Mouse (Mus musculus): ENCODE results near the gene Slc26a10. TPM values are rescaled to one million over a fixed set of nuclear protein-coding genes. Genes with fewer than 3 reads are reported as not detected.
"Not testable (repeated sequence)": the region's sequence is repeated elsewhere in the genome, so short reads cannot be mapped to it uniquely, and the experiment has no call there.

The Slc26a10 gene
- total RNA-seq, 2 experiments from 2014 or later, result 1.1 to 1.4 TPM

GRCm38 (mm10) chr10:127200279-127200678, 19.8 kb upstream of the Slc26a10 start:
- intact Hi-C loops (cut with DNase I), result no loop called here

DNA sequence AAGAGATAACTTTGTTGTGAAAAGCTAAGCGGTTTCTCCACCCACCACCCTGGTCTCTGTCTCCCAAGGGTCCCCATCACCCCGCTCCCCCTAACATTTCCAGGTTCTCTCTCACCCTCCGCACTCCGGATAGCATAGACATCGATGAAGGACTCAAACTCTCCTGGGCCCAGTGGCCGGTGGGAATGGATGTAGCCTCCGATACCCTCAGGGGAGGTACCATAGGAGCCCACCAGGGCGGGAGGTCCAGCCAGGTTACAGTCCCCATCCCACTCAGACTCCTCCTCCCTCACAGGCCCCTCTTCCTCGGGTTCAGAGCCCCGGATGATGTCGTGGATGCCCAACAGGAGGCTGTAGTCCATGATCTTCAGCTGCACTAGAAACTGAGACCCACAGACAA, 19.0 kb upstream of the Slc26a10 start:
- DNase-seq (ENCODE audit: low spot score in 2 of 2), result no peak
- intact Hi-C loops (cut with DNase I), result no loop called here

More at GRCm38 (mm10) chr10:127200279-127200678, 19.8 kb upstream of the Slc26a10 start:
- no peak for DNase-seq (ENCODE audit: low spot score in 2 of 2)

- intact Hi-C loops (cut with DNase I), result no loop called here
- no peak for DNase-seq (ENCODE audit: low spot score in 2 of 2)
Observed at GRCm38 (mm10) chr10:127199068-127199467, 18.6 kb upstream of the Slc26a10 start.

DNA sequence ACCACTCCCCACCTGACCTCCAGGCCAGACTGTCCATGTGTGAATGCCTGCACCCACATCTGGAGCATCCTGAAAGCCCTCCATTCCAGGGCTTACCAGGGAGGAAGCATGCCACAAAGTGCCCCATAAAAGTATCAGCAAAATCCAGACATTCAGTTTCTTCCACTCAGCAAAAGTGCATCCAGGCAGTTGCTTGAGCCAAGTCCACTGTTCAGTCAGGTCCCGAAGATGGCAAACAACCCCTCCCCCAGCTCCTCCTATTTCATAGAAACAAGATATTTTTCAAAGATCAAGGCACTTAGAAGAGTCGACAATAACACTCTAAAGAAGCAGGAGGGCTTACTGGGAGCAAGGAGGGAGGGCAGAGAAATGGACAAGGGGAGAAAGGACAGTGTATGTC, 18.0 kb upstream of the Slc26a10 start:
- intact Hi-C loops (cut with DNase I), result no loop called here
- DNase-seq (ENCODE audit: low spot score in 2 of 2), result no peak

GRCm38 (mm10) chr10:127197505-127198110, 17.2 kb upstream of the Slc26a10 start:
- no peak for DNase-seq (ENCODE audit: low spot score in 2 of 2)
- intact Hi-C loops (cut with DNase I), result no loop called here

GRCm38 (mm10) chr10:127197104-127197503, 16.7 kb upstream of the Slc26a10 start:
- intact Hi-C loops (cut with DNase I), result no loop called here
- no peak for DNase-seq (ENCODE audit: low spot score in 2 of 2)

GRCm38 (mm10) chr10:127196392-127196791, 15.9 kb upstream of the Slc26a10 start:
- intact Hi-C loops (cut with DNase I), result no loop called here

DNA sequence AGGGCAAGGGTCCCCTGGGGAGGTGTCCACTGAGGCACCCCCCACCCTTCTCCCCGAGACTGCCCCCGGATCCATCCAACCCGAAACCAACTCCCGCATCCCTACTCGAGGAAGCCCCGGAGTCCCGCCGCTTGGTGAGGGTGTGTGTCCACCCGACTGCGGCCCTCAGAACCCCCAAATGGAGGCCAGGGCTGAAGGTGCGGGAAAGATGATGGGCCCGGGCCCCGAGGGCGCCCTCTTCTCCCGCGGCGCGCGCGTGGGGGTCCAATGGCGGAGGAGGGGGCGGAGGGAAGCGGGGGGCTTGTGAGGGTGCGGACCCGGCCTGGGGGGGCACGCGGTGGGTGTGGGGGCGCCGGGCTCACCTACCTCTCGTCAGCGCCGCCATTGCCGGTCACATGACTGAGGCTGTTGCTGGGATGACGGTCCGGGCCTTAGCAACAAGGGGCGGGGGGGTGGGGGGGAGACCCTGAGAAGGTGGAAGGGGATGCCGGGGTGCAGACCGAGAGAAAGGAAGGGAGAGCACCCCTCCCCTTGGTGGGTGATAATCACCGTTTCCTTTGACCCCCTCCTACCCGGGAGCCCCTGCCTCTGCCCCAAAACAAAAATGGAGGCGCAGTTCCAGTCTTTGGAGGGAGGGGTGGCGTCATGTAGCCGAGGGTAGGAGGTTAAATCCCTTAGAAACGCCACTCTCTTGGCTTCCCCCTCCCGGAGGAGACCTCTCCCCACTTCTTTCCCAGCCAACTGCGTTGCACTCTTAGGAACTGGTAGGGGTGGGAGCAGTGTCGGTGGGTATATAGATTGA, 15.1 kb upstream of the Slc26a10 start, which contains the start of gene Dtx3:
Gene Dtx3, minus strand, starts transcription at position 401 of the 802 bp plus-strand sequence.
- intact Hi-C loops (cut with DNase I), result no loop called here
- peak in 1 of 2 experiments; percentile 66 for DNase-seq (ENCODE audit: low spot score in 2 of 2)

More at GRCm38 (mm10) chr10:127196392-127196791, 15.9 kb upstream of the Slc26a10 start:
- peak; percentile 70 to 78 for DNase-seq (ENCODE audit: low spot score in 2 of 2)

DNA sequence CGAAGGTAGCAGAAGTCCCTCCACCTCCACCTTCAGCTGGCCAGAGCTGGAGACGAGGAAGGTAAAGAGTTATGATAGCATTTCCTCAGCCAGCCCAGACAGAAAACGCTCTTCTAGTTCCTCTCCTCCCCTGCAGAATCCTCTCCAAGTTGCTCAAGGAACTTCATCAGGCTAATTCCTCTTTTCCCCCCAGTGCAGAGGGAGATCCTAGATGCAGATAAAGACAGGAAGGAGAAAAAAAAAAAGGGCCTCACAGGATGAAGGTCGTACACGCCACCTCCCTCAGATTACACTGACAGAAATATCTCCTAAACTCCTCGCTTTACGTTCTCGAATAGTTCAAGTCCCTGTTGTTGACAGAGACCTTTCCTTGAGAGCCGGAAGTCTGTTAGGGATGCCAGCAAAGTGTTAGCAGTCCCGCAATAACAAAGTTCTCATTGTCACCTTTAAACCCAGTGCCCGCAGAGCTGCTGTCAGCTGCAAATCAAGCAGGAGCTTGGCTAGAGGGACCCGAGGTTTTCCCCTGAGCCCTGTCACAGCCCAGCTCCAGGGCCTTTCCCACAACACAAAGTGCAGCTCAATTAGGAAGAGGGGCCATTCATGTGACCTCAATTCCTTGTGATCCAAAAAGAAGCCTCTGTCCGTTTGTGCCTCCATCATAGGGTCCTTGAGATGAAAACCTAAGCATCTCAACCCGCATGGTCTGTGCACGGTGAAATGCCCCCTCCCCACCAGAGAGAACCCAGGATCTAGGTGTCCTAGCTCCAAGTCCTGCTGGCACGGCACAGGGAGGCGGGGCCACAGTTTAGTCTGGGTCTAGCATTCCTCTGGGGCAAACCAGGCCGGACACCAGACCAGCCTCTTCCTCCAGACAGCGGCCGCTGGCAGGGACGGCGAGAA, 14.2 kb upstream of the Slc26a10 start:
- DNase-seq (ENCODE audit: low spot score in 2 of 2), result no peak
- intact Hi-C loops (cut with DNase I), result no loop called here

GRCm38 (mm10) chr10:127193011-127193410, 12.6 kb upstream of the Slc26a10 start:
- DNase-seq (ENCODE audit: low spot score in 2 of 2), result no peak
- intact Hi-C loops (cut with DNase I), result no loop called here

GRCm38 (mm10) chr10:127192057-127192328, 11.5 kb upstream of the Slc26a10 start:
- intact Hi-C loops (cut with DNase I); DNase-seq (ENCODE audit: low spot score in 2 of 2): not testable (repeated sequence)

DNA sequence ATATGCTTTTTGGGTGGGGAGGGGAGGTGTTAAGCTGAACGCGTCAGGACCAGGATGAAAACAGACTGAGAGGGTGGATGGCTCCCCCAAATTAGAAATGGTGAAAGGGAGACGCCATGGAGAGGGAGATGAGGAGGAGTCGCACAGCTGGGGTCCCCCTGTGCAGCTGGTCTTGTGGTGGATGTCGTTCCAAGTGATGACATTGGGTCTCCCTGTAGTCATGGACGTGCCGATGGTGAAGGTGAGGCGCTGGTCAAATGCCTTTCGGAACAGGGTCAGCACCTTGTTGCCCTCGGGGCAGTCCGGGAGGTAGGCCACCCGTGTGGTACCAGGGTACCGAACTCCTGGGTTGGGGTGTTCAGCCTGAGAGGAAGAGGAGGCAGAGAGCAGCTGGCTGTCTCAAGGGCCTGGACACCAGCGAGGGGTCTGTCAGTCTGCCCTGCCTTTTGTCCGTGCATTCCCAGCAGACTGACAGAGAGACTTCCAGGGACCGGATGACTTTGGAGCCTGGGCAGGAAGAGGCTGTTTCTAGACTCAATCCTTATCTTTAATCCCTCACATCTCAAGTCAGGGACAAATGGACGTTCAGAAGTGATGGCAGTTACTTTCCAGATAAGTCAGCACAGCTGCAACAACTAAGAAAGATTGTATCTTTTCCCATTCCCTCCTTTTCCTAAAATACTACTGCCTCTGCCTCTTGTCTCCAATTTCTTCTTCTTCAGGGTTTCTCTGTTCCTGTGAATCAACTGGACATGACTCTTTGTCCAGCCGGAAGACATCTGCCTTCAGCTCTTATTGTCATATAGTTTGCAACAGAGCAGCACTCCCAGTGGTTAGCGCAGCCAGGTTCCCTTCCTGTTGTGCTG, 11.0 kb upstream of the Slc26a10 start:
- no peak for DNase-seq (ENCODE audit: low spot score in 2 of 2)
- intact Hi-C loops (cut with DNase I), result no loop called here

GRCm38 (mm10) chr10:127190398-127191190, 10.1 kb upstream of the Slc26a10 start:
- intact Hi-C loops (cut with DNase I), result no loop called here
- no peak for DNase-seq (ENCODE audit: low spot score in 2 of 2)

DNA sequence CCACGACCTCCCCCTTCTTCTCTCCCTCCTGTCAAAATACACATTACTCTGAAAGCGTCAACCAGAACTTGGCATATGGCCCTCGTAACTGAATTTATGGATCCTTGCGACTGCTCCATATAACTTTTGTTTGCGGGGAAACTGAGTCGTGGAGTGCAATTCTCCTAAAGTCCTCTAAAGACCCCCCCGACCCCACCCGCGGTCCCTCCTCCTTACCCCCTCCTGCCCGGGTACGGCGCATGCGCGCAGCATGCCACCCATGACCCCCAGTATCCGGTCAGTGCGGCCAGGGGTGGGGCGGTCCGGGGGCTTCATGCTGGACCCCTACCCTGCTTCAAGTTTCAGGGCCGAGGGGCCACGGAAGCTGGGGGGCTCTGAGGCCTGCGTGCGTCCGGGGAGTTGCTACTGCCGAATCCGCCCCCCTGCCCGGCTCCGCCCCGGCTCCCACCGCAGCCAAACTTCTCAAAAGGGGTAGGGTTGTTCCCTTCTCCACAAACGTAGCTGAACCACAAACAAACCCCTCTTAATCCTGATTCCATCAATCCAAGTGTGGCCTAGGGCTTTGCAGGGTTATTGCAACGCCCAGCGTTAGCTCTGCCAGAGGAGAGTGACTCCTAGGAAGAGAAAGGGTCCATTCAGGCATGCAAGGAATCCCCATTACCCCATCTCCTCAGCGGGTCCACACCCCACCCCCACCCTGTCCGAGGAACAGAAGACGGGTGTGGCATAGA, 9.4 kb upstream of the Slc26a10 start, which contains the start of gene Arhgef25:
Gene Arhgef25, minus strand, starts transcription at position 433 of the 731 bp plus-strand sequence.
- no peak for DNase-seq (ENCODE audit: low spot score in 2 of 2)
- intact Hi-C loops (cut with DNase I), result no loop called here

- intact Hi-C loops (cut with DNase I), result no loop called here
- no peak for DNase-seq (ENCODE audit: low spot score in 2 of 2)
Observed at GRCm38 (mm10) chr10:127189116-127189650, 8.7 kb upstream of the Slc26a10 start.

DNA sequence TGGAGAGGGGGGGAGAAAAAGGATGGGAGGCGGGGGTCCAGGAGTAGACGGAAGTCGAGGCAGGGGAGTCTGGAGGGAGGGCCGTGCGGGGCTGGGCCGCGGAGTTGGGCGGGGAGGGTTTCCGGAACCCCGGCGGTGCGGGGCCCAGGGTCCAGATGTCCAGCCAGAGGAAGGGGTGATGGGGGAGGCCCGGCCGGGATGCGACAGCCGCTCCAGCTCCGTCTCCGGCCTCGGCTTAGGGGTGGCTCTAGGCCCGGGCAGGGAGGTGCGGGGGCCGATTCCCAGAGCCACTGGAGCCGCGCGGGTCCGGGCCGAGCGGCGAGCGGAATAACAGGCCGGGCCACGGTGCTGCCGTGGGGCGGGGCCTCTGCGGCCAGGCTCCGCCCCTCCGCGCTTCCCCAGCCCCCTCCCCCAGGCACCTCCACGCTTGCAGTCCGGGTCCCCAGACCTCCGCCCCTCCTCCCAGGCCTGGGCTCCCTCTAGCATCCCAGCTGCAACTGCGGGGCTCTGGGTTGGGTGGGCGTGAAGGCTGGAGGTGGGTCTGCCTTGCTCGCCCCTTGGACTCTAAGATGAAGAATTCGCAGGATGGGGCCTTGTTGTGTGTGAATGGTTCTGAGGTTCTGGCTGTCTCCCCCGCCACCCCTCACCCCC, 8.1 kb upstream of the Slc26a10 start:
- intact Hi-C loops (cut with DNase I), result no loop called here
- DNase-seq (ENCODE audit: low spot score in 2 of 2), result no peak

DNA sequence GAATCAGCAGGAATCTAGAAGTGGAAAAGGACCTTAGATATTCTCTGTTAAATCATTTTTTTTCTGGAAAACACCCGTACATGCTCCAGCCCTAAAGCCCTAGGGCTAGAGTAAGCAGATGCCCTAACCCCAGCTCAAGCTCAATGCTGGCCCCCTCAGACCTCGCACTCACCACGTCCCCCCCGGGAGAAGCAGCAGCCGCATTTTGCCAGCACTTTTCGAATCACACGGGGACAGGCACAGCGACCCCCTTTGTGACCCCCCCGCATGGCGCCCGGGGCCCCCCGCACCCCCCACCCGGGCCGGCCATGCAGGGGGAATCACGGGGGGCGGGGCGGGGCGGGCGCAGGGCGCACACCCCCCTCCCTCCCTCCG, 7.6 kb upstream of the Slc26a10 start:
- intact Hi-C loops (cut with DNase I), result no loop called here
- DNase-seq (ENCODE audit: low spot score in 2 of 2), result no peak
